Mouse (Mus musculus): ENCODE data around the gene Rfxank. TPM values are rescaled to one million over a fixed set of nuclear protein-coding genes. Genes with fewer than 3 reads are reported as not detected.

The Rfxank gene
- polyA plus RNA-seq, 1 experiment = 24.8 TPM

DNA sequence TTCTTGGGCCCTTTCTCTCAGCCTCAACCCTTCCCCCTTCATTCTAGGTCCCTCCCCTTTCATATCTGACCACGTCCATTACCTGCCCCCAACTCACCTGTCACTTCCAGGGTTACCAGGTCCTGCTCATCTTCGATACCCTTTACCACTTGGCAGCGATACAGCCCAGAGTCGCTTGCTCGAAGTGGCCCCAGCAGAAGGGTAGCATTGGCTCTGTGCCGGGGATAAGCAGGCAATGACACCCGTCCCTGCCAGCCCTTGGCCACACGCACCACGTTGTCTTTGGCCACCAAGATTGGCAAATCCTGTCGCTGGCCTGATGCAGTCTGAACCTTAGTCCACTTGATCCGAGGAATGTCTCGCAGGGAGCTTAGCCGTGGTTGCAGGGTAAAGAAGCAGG is 24.1 kb downstream of the Rfxank start:
- no peaks in the 10 kb centered on the region for H3K27me3 ChIP-seq (ENCODE audit: control insufficient read depth, insufficient read depth, low read length)
- no peak overlapping the region for H3K27ac ChIP-seq (ENCODE audit: insufficient read depth, low read length)
- no peak overlapping the region for H3K4me3 ChIP-seq (replicated peaks; ENCODE audit: insufficient read depth, low read depth, low read length)
- peaks cover 14% of the 10 kb centered on the region; the same call in 1 of the 2 replicates for H3K4me1 ChIP-seq (ENCODE audit: control insufficient read depth, insufficient read depth, low read length)
- 21% methylated on average over 13 of the region's 13 CpGs for WGBS
- TF ChIP-seq POLR2A (IDR thresholded peaks at IDR 0.05; ENCODE audit: borderline replicate concordance, insufficient read depth, low read length) = no peak
- no peak for TF ChIP-seq CTCF (IDR thresholded peaks at IDR 0.05; ENCODE audit: borderline replicate concordance, insufficient read depth, low read depth, low read length)
- no peak for DNase-seq

DNA sequence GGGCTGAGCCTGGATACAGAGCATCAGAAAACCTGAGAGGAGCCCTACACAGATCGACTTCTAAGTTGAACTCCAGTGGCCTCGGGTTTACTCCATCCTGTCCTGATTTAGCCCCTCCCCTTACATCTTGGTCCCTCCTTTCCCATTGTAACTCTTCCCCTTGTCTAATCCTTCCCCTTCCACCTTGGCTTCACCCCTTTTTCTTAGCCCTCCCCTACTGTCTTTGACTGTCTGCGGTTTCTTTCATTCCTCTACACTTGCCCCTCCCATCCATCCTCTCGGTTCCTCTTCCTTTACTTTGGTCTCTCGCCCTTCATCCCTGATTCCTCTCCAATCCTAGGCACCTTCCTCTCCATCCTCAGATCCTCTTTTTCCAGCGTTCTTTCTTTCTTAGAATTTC is 24.5 kb downstream of the Rfxank start:
- no peaks in the 10 kb centered on the region for H3K27me3 ChIP-seq (ENCODE audit: control insufficient read depth, insufficient read depth, low read length)
- H3K27ac ChIP-seq (ENCODE audit: insufficient read depth, low read length) = no peak overlapping the region
- no peak for DNase-seq
- 30% methylated on average over 6 of the region's 6 CpGs for WGBS
- no peak for TF ChIP-seq CTCF (IDR thresholded peaks at IDR 0.05; ENCODE audit: borderline replicate concordance, insufficient read depth, low read depth, low read length)
- no peak for TF ChIP-seq POLR2A (IDR thresholded peaks at IDR 0.05; ENCODE audit: borderline replicate concordance, insufficient read depth, low read length)
- peaks cover 10% of the 10 kb centered on the region; the same call in 1 of the 2 replicates for H3K4me1 ChIP-seq (ENCODE audit: control insufficient read depth, insufficient read depth, low read length)
- H3K4me3 ChIP-seq (replicated peaks; ENCODE audit: insufficient read depth, low read depth, low read length) = no peak overlapping the region

DNA sequence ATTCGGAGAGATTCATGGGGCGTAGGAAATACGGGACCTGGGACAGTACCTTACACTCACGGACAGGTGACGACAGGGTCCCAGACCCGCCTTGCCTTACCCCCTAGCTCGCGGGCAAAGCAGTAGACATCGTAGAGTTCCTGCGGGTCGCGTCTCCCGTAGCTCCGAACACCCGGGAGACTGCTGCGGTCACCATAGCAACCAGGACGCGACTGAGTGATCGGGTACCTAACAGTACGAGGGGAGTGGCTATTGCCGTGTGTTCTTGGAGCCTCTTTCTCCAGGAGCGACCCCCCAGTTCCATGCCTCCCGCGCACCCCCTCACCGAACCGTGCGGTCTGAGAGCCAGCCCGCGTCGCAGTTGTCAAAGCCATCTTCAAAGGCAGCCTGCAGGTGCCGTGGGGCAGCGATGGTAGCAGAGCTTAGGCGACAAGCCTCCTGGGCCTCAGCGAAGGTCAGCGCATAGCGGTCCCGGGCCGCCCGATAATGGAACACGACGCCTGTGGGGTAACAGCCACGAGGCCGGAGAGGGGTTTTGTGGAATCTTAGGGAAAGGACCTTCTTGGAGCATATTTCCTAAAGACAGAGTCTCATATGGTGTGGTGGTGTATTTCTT is 26.4 kb downstream of the Rfxank start:
- H3K4me3 ChIP-seq (replicated peaks; ENCODE audit: insufficient read depth, low read depth, low read length) = no peak overlapping the region
- 39% methylated on average over 43 of the region's 43 CpGs for WGBS
- no peak for DNase-seq
- no peaks in the 10 kb centered on the region for H3K27me3 ChIP-seq (ENCODE audit: control insufficient read depth, insufficient read depth, low read length)
- no peak overlapping the region for H3K27ac ChIP-seq (ENCODE audit: insufficient read depth, low read length)
- TF ChIP-seq POLR2A (IDR thresholded peaks at IDR 0.05; ENCODE audit: borderline replicate concordance, insufficient read depth, low read length) (no peak), CTCF (IDR thresholded peaks at IDR 0.05; ENCODE audit: borderline replicate concordance, insufficient read depth, low read depth, low read length) (no peak)
- 0 out of 2 replicates have a peak, but pooled peaks cover 4% of the 10 kb centered on the region for H3K4me1 ChIP-seq (ENCODE audit: control insufficient read depth, insufficient read depth, low read length)

DNA sequence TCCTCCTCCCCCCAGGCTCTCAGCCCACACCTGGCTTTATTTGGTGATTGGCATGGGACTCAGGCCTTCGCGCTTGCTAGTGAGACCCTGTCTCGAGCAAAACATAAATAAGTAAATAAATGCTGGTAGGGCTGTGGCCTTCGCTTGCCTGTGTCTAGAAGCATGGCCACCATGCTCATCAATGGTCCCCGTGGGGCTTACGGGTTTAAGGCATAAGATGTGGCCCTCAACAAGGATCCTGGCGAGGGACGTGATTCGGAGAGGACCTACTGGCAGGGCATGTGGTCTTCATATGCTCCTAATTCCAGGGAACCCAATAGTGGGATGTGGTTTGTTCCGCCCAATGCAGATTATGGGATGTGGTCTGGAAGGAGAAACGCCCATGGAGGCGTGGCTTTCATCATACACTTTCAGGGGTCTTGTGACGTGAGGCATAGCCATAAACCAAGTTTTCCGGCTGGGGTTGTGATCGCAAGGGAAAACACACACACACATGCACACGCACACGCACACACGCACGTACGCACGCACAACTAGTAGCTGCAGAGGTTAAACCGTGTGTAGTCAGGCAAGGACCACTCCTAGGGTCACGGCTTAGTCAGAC is 27.7 kb downstream of the Rfxank start:
- no peak for TF ChIP-seq POLR2A (IDR thresholded peaks at IDR 0.05; ENCODE audit: borderline replicate concordance, insufficient read depth, low read length)
- DNase-seq = no peak
- no peaks in the 10 kb centered on the region for H3K27me3 ChIP-seq (ENCODE audit: control insufficient read depth, insufficient read depth, low read length)
- 0 out of 2 replicates have a peak, but pooled peaks cover 4% of the 10 kb centered on the region for H3K4me1 ChIP-seq (ENCODE audit: control insufficient read depth, insufficient read depth, low read length)
- no peak overlapping the region for H3K27ac ChIP-seq (ENCODE audit: insufficient read depth, low read length)
- no peak overlapping the region for H3K4me3 ChIP-seq (replicated peaks; ENCODE audit: insufficient read depth, low read depth, low read length)
- WGBS = 78% methylated on average over 23 of the region's 23 CpGs

DNA sequence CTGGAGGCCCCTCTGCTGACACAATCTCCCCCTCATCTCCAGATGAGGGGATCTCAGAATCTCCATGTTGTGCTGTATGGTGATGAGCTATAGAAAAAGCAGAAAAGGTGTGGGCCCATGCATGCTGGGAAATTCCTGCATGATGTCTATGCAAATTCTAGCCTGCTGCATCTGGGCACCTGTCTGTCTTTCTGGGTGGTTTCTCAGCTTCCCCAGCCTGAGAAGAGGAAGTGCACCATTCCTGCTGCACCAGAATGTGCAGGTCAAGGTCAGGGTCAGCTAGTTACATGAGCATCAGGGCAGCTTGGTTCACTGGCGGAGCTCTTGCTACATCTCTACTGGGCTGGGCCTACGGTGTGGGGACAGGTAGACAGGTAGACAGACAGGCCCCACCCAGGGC is 28.5 kb downstream of the Rfxank start:
- Histone ChIP-seq H3K4me1 (ENCODE audit: control insufficient read depth, insufficient read depth, low read length) (0 out of 2 replicates have a peak, but pooled peaks cover 4% of the 10 kb centered on the region), H3K27ac (ENCODE audit: insufficient read depth, low read length) (no peak overlapping the region), H3K4me3 (replicated peaks; ENCODE audit: insufficient read depth, low read depth, low read length) (no peak overlapping the region), H3K27me3 (ENCODE audit: control insufficient read depth, insufficient read depth, low read length) (no peaks in the 10 kb centered on the region)
- DNase-seq = no peak
- TF ChIP-seq POLR2A (IDR thresholded peaks at IDR 0.05; ENCODE audit: borderline replicate concordance, insufficient read depth, low read length) = no peak
- no peak for TF ChIP-seq CTCF (IDR thresholded peaks at IDR 0.05; ENCODE audit: borderline replicate concordance, insufficient read depth, low read depth, low read length)
- WGBS = 98% methylated on average over 2 of the region's 2 CpGs

DNA sequence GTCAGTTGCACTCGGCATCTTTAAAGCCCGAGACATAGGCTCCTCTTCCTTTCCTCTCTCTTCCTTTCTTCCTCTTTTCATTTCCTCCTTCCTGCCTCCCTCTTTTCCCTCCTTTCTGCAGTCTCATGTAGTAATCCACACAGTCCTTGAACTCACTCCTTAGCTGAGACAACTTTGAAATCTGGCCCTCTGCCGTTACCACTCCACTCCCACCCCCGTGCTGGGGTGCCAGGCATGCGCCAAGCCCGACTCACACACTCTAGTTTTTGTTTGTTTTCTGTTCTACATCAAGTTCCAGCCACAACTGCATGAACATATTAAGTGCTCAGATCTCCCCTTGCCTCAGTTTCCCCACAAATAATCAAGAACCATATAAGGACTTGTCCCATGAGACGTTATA is 34.0 kb downstream of the Rfxank start:
- H3K4me3 ChIP-seq (replicated peaks; ENCODE audit: insufficient read depth, low read depth, low read length) = no peak overlapping the region
- TF ChIP-seq POLR2A (IDR thresholded peaks at IDR 0.05; ENCODE audit: borderline replicate concordance, insufficient read depth, low read length) = no peak
- no peak for TF ChIP-seq CTCF (IDR thresholded peaks at IDR 0.05; ENCODE audit: borderline replicate concordance, insufficient read depth, low read depth, low read length)
- WGBS = 70% methylated on average over 7 of the region's 7 CpGs
- no peaks in the 10 kb centered on the region; the same call in 1 of the 2 replicates for H3K4me1 ChIP-seq (ENCODE audit: control insufficient read depth, insufficient read depth, low read length)
- no peaks in the 10 kb centered on the region for H3K27me3 ChIP-seq (ENCODE audit: control insufficient read depth, insufficient read depth, low read length)
- no peak for DNase-seq
- H3K27ac ChIP-seq (ENCODE audit: insufficient read depth, low read length) = no peak overlapping the region

DNA sequence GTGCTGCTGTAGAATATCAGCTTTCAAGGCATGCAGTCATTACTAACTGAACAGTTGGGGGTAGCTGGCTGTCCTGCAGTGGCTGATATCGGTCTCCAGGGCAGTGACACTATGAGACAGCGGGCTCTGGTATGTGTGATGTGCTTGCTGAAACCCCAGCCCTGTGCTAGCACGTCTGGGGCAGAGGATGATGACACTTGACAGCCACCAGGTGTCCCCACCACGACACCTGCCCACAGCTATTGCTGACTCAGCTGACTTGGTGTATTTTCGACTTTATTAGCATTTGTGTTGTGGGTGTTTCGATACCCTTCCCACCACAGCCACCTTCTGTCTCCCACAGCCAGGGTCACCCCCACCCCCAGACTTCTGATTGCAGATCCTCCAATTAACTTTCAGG is 34.4 kb downstream of the Rfxank start:
- Histone ChIP-seq H3K27ac (ENCODE audit: insufficient read depth, low read length) (no peak overlapping the region), H3K27me3 (ENCODE audit: control insufficient read depth, insufficient read depth, low read length) (no peaks in the 10 kb centered on the region), H3K4me3 (replicated peaks; ENCODE audit: insufficient read depth, low read depth, low read length) (no peak overlapping the region), H3K4me1 (ENCODE audit: control insufficient read depth, insufficient read depth, low read length) (no peaks in the 10 kb centered on the region; the same call in 1 of the 2 replicates)
- DNase-seq = peak; percentile 41 to 56
- WGBS = 9% methylated on average over 6 of the region's 6 CpGs
- TF ChIP-seq POLR2A (IDR thresholded peaks at IDR 0.05; ENCODE audit: borderline replicate concordance, insufficient read depth, low read length) (no peak), CTCF (IDR thresholded peaks at IDR 0.05; ENCODE audit: borderline replicate concordance, insufficient read depth, low read depth, low read length) (peak; percentile 90)

DNA sequence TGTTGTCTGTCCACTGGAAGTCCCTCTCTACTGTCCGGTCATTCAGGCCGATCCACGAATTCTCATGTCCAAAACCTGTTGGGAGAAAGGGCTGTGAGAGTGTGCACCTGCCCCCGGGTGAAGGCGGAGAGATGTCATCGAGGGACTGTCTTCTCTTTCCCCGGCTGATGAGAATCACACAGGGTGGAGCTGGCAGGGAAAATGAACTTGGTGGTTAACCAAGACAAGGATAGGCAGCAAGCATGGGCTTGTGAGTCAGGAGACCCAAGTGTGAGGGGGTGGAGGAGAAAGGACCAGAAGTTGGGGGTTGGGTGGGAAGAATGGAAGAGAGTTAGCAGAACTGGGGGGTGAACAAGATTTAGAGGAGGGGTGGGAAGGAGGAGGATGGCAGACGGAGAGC is 38.7 kb downstream of the Rfxank start:
- no peaks in the 10 kb centered on the region for H3K27me3 ChIP-seq (ENCODE audit: control insufficient read depth, insufficient read depth, low read length)
- H3K4me1 ChIP-seq (ENCODE audit: control insufficient read depth, insufficient read depth, low read length) = no peaks in the 10 kb centered on the region; the same call in 1 of the 2 replicates
- WGBS = 86% methylated on average over 8 of the region's 8 CpGs
- DNase-seq = no peak
- H3K27ac ChIP-seq (ENCODE audit: insufficient read depth, low read length) = no peak overlapping the region
- no peak overlapping the region for H3K4me3 ChIP-seq (replicated peaks; ENCODE audit: insufficient read depth, low read depth, low read length)
- TF ChIP-seq CTCF (IDR thresholded peaks at IDR 0.05; ENCODE audit: borderline replicate concordance, insufficient read depth, low read depth, low read length) = no peak
- TF ChIP-seq POLR2A (IDR thresholded peaks at IDR 0.05; ENCODE audit: borderline replicate concordance, insufficient read depth, low read length) = no peak

Data from cerebellum, adult 2 months (tissue).